Mouse (Mus musculus) embryonic facial prominence, embryonic 12.5 days (tissue): ENCODE data around the gene Xrra1. TPM values are rescaled to one million over a fixed set of nuclear protein-coding genes. Genes with fewer than 3 reads are reported as not detected.
A peak's percentile ranks its signal among the peaks of the same experiment; 100 is the strongest.
"Not testable (repeated sequence)": the region's sequence is repeated elsewhere in the genome, so short reads cannot be mapped to it uniquely, and the experiment has no call there.

Source experiments
- ATAC-seq: fragments of 200-750 bp; cut with Nextera tagmentation; 2 replicates; pipeline ENCODE4 v1.8.0; 2017; ENCODE audit not compliant: insufficient number of reproducible peaks, insufficient read depth, low FRiP score, low TSS enrichment
- H3K27ac ChIP-seq: fragments of 300-500 bp; sonication (generic); 2 replicates; pipeline ENCODE4 v1.5.1; 2016; ENCODE audit warnings: mild to moderate bottlenecking
- H3K27me3 ChIP-seq: fragments of 300-500 bp; sonication (generic); 2 replicates; pipeline ENCODE4 v1.6.1; 2016; ENCODE audit warnings: mild to moderate bottlenecking, moderate library complexity
- H3K36me3 ChIP-seq: fragments of 300-500 bp; sonication (generic); 2 replicates; pipeline ENCODE4 v1.6.1; 2016; ENCODE audit warnings: mild to moderate bottlenecking
- H3K4me1 ChIP-seq: fragments of 300-500 bp; sonication (generic); 2 replicates; pipeline ENCODE4 v1.6.1; 2016
- H3K4me2 ChIP-seq: fragments of 300-500 bp; sonication (generic); replicated peaks from 2 replicates; pipeline ENCODE4 v1.6.1; 2016; ENCODE audit warnings: mild to moderate bottlenecking, moderate library complexity
- H3K4me3 ChIP-seq: fragments of 300-500 bp; sonication (generic); 2 replicates; pipeline ENCODE4 v1.5.1; 2016; ENCODE audit warnings: mild to moderate bottlenecking
- H3K9ac ChIP-seq: fragments of 300-500 bp; sonication (generic); 2 replicates; pipeline ENCODE4 v1.6.1; 2016; ENCODE audit warnings: mild to moderate bottlenecking, moderate library complexity
- H3K9me3 ChIP-seq: fragments of 300-500 bp; sonication (generic); 2 replicates; pipeline ENCODE4 v1.6.1; 2016; ENCODE audit warnings: mild to moderate bottlenecking, moderate library complexity
- WGBS: fragments of 180-500 bp; shearing (Covaris S2); methylation state at CpG from one replicate; pipeline ENCODE4 v1.1.7; 2016; 5-methylcytosine and 5-hydroxymethylcytosine counted together
- polyA plus RNA-seq: library from polyadenylated mRNA; unstranded; fragments of >200 nt; fragmentation: Nextera tagmentation; extraction: Ambion mirVana; gene quantifications from 2 replicates; pipeline ENCODE4 v1.2.1, GENCODE M21; 2016

The Xrra1 gene
- 0.20 and 0.43 TPM in 2 replicates for polyA plus RNA-seq

- H3K27me3 ChIP-seq = no peaks in the 10 kb centered on the region
- peak within 1 kb of the TSS; percentile 82 for H3K9ac ChIP-seq
- peaks cover 14% of the 10 kb centered on the region for H3K36me3 ChIP-seq
- H3K27ac ChIP-seq = peak within 1 kb of the TSS; percentile 63; the same call in 1 of the 2 replicates
- under 1% methylated on average over 42 of the region's 42 CpGs for WGBS
- peak within 1 kb of the TSS; percentile 74 for H3K4me3 ChIP-seq
- peak; percentile 97 for ATAC-seq
- H3K4me1 ChIP-seq = peaks cover 17% of the 10 kb centered on the region
- H3K9me3 ChIP-seq = no peaks in the 10 kb centered on the region
- peak within 1 kb of the TSS; percentile 82 for H3K4me2 ChIP-seq
Observed at GRCm38 (mm10) chr7:99858813-99859585, at the start of gene Xrra1. Gene Xrra1 (plus strand): TSS chr7:99859116.

- H3K9me3 ChIP-seq = no peaks in the 10 kb centered on the region
- no peaks in the 10 kb centered on the region for H3K27me3 ChIP-seq
- no peaks in the 10 kb centered on the region for H3K4me1 ChIP-seq
- ATAC-seq = no peak
- no peak overlapping the region for H3K27ac ChIP-seq
- H3K4me2 ChIP-seq = no peak overlapping the region
- H3K9ac ChIP-seq = no peak overlapping the region
- no peak overlapping the region for H3K4me3 ChIP-seq
- H3K36me3 ChIP-seq = 0 out of 2 replicates have a peak, but pooled peaks cover 10% of the 10 kb centered on the region
- WGBS = 77% methylated on average over 2 of the region's 2 CpGs
Observed at GRCm38 (mm10) chr7:99810814-99811213, 48.1 kb upstream of the Xrra1 start.

GRCm38 (mm10) chr7:99811661-99812060 lies 47.3 kb upstream of the Xrra1 start:
- WGBS = 88% methylated on average over 4 of the region's 4 CpGs
- no peaks in the 10 kb centered on the region for H3K9me3 ChIP-seq

GRCm38 (mm10) chr7:99813394-99813793 lies 45.5 kb upstream of the Xrra1 start:
- ATAC-seq = no peak
- no peaks in the 10 kb centered on the region for H3K27me3 ChIP-seq
- H3K4me2 ChIP-seq = no peak overlapping the region
- H3K4me1 ChIP-seq = no peaks in the 10 kb centered on the region
- no peak overlapping the region for H3K4me3 ChIP-seq
- no peaks in the 10 kb centered on the region for H3K9me3 ChIP-seq
- H3K36me3 ChIP-seq = 0 out of 2 replicates have a peak, but pooled peaks cover 10% of the 10 kb centered on the region
- WGBS = 86% methylated on average over 11 of the region's 11 CpGs
- H3K27ac ChIP-seq = no peak overlapping the region
- no peak overlapping the region for H3K9ac ChIP-seq

More at GRCm38 (mm10) chr7:99811661-99812060, 47.3 kb upstream of the Xrra1 start:
- Histone ChIP-seq H3K27ac (no peak overlapping the region), H3K9ac (no peak overlapping the region), H3K4me2 (no peak overlapping the region), H3K4me1 (no peaks in the 10 kb centered on the region), H3K36me3 (0 out of 2 replicates have a peak, but pooled peaks cover 10% of the 10 kb centered on the region), H3K27me3 (no peaks in the 10 kb centered on the region), H3K4me3 (no peak overlapping the region)
- ATAC-seq = no peak

GRCm38 (mm10) chr7:99818181-99818725 lies 40.7 kb upstream of the Xrra1 start:
- H3K27me3 ChIP-seq, H3K9me3 ChIP-seq, H3K4me2 ChIP-seq, H3K9ac ChIP-seq, H3K27ac ChIP-seq, ATAC-seq, H3K36me3 ChIP-seq, H3K4me1 ChIP-seq, H3K4me3 ChIP-seq: not testable (repeated sequence)
- 21% methylated on average over 9 of the region's 9 CpGs for WGBS

GRCm38 (mm10) chr7:99821953-99822352 lies 37.0 kb upstream of the Xrra1 start:
- no peak overlapping the region for H3K4me2 ChIP-seq
- no peaks in the 10 kb centered on the region for H3K27me3 ChIP-seq
- H3K9ac ChIP-seq = no peak overlapping the region
- no peak overlapping the region for H3K27ac ChIP-seq
- H3K4me3 ChIP-seq = no peak overlapping the region
- H3K36me3 ChIP-seq = no peaks in the 10 kb centered on the region
- H3K4me1 ChIP-seq = no peaks in the 10 kb centered on the region
- no peaks in the 10 kb centered on the region for H3K9me3 ChIP-seq
- WGBS = 79% methylated on average over 2 of the region's 2 CpGs
- ATAC-seq = no peak

- no peaks in the 10 kb centered on the region for H3K4me1 ChIP-seq
- H3K9ac ChIP-seq = no peak overlapping the region
- 76% methylated on average over 5 of the region's 5 CpGs for WGBS
- ATAC-seq = no peak
- H3K27ac ChIP-seq = no peak overlapping the region
- H3K9me3 ChIP-seq = no peaks in the 10 kb centered on the region
- H3K36me3 ChIP-seq = no peaks in the 10 kb centered on the region
- H3K27me3 ChIP-seq = no peaks in the 10 kb centered on the region
- H3K4me3 ChIP-seq = no peak overlapping the region
- no peak overlapping the region for H3K4me2 ChIP-seq
Observed at GRCm38 (mm10) chr7:99822426-99822825, 36.5 kb upstream of the Xrra1 start.

- no peaks in the 10 kb centered on the region for H3K36me3 ChIP-seq
- no peaks in the 10 kb centered on the region for H3K27me3 ChIP-seq
- no peak for ATAC-seq
- H3K9me3 ChIP-seq = no peaks in the 10 kb centered on the region
- H3K4me3 ChIP-seq = no peak overlapping the region
- no peak overlapping the region for H3K9ac ChIP-seq
- H3K4me2 ChIP-seq = no peak overlapping the region
- 86% methylated on average over 10 of the region's 10 CpGs for WGBS
- H3K4me1 ChIP-seq = no peaks in the 10 kb centered on the region
- no peak overlapping the region for H3K27ac ChIP-seq
Observed at GRCm38 (mm10) chr7:99823045-99823663, 35.8 kb upstream of the Xrra1 start.

- WGBS = 85% methylated on average over 16 of the region's 16 CpGs
- no peak overlapping the region for H3K27ac ChIP-seq
- no peaks in the 10 kb centered on the region for H3K9me3 ChIP-seq
Observed at GRCm38 (mm10) chr7:99824649-99825483, 34.0 kb upstream of the Xrra1 start.

GRCm38 (mm10) chr7:99825511-99825910 lies 33.4 kb upstream of the Xrra1 start:
- Histone ChIP-seq H3K27me3 (no peaks in the 10 kb centered on the region), H3K9me3 (no peaks in the 10 kb centered on the region), H3K4me1 (no peaks in the 10 kb centered on the region), H3K27ac (no peak overlapping the region), H3K4me3 (no peak overlapping the region), H3K9ac (no peak overlapping the region), H3K36me3 (no peaks in the 10 kb centered on the region), H3K4me2 (no peak overlapping the region)
- ATAC-seq = no peak
- WGBS = 82% methylated on average over 9 of the region's 9 CpGs

More at GRCm38 (mm10) chr7:99824649-99825483, 34.0 kb upstream of the Xrra1 start:
- Histone ChIP-seq H3K9ac (no peak overlapping the region), H3K36me3 (no peaks in the 10 kb centered on the region), H3K27me3 (no peaks in the 10 kb centered on the region), H3K4me1 (no peaks in the 10 kb centered on the region), H3K4me2 (no peak overlapping the region), H3K4me3 (no peak overlapping the region)
- ATAC-seq = no peak

- H3K9ac ChIP-seq = no peak overlapping the region
- no peak overlapping the region for H3K27ac ChIP-seq
- WGBS = 74% methylated on average over 6 of the region's 6 CpGs
- no peak overlapping the region for H3K4me2 ChIP-seq
- no peaks in the 10 kb centered on the region for H3K36me3 ChIP-seq
- H3K4me3 ChIP-seq = no peak overlapping the region
- H3K9me3 ChIP-seq = no peaks in the 10 kb centered on the region
- no peaks in the 10 kb centered on the region for H3K4me1 ChIP-seq
- ATAC-seq = no peak
- H3K27me3 ChIP-seq = no peaks in the 10 kb centered on the region
Observed at GRCm38 (mm10) chr7:99826096-99826495, 32.8 kb upstream of the Xrra1 start.
